Mouse (Mus musculus): ENCODE data around the gene Stra6l. TPM values are rescaled to one million over a fixed set of nuclear protein-coding genes. Genes with fewer than 3 reads are reported as not detected.

Stra6l gene
- 0.72 and 2.2 TPM in 2 replicates for polyA plus RNA-seq (2012; rRNA removed)

GRCm38 (mm10) chr4:45848109-45848824 is at the start of gene Stra6l:
Gene Stra6l (plus strand): TSS chr4:45848664.

DNA sequence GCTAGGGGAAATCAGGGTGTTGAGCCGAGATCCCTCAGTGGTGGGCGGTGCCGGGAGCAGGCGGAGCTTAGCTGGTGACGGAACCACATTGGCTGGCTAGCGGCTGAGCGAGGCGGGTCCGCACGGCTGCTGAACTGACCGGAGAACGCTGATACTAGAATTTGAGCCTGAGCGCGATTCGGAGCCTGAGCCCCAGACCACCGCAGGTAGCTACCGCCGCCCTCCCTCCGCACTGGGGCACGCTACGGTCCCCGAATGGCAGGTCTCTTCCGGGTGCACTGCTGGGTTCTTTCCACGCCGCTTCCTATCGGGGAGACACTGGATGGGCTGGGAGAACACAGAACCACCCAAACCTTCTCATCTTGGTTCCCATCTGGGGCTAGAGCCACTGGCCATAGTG is 49.5 kb upstream of the Stra6l start, which contains the start of gene Aldh1b1:
Gene Aldh1b1, plus strand, starts transcription at position 59 of the 400 bp plus-strand sequence.

DNA sequence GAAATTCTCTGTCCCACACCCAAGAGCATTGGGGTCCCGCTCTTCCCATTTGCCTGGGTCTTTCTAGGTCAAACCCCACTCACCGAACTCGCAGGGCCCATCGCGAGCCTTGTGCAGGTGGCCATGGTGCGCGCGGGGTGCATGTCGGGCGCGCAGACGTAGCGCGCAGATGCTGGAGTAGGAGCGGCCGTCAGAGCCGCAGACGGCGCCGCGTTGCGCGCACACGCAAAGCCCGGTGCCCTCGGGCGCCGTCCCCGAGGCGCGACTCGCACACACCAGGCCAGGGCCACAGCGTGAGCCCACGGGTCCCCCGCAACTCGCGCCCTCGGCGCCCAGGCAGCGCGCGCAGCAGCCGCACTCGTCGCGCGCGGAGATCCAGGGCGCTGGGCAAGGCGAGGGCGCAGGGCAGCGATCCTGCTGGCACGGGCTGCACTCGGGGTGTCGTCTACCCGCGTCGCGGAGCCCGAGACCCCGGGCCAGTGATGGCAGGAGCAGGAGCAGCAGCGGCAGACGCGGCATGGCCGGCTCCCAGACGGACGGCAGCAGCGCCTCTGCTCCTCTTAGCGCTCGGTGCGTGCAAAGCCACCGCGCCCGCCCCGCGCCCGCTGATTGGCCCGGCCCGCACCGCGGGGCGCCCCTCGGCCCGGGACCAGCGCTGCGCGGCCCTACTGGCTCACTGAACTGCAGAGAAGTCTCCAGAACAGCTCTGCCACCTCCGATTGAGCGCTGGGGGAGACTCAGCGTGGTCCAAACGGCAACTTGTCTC is 22.0 kb upstream of the Stra6l start, which contains the start of gene Igfbpl1:
Gene Igfbpl1, minus strand, starts transcription at position 649 of the 766 bp plus-strand sequence.

GRCm38 (mm10) chr4:45890066-45890761 is 41.8 kb downstream of the Stra6l start, which contains the start of gene Ccdc180:
Gene Ccdc180 (plus strand): TSS chr4:45890303.

Other genes with a start within 250 kb of the Stra6l start
- gene Aldh1b1, start 49.6 kb upstream of the Stra6l start, polyA plus RNA-seq (2012; rRNA removed) = 4.3 and 5.1 TPM in 2 replicates
- gene Igfbpl1, start 21.7 kb upstream of the Stra6l start, polyA plus RNA-seq (2012; rRNA removed) = 101 and 151 TPM in 2 replicates
- 0.09 and 0.26 TPM in 2 replicates for gene Ccdc180, start 41.6 kb downstream of the Stra6l start, polyA plus RNA-seq (2012; rRNA removed)
- 10.5 and 11.3 TPM in 2 replicates for gene Tdrd7, start 116.7 kb downstream of the Stra6l start, polyA plus RNA-seq (2012; rRNA removed)
- gene Tmod1, start 190.3 kb downstream of the Stra6l start, polyA plus RNA-seq (2012; rRNA removed) = 5.0 and 6.7 TPM in 2 replicates

All from central nervous system, embryonic 11.5 days (tissue).